Mouse (Mus musculus) bone marrow, adult 2 months (tissue): Measurements from ENCODE around the gene Sipa1l1.

Experiments
- CTCF ChIP-seq: fragments of 200-500 bp; IDR thresholded peaks from 2 replicates; pipeline ENCODE4 v1.5.1; 2011; ENCODE audit warnings: low read length, control low read depth; ENCODE audit not compliant: control insufficient read depth, insufficient read depth
- POLR2A ChIP-seq: fragments of 200-500 bp; IDR thresholded peaks from 2 replicates; pipeline ENCODE4 v1.6.1; 2011; ENCODE audit warnings: low read depth, mild to moderate bottlenecking, control low read depth, low read length, borderline replicate concordance; ENCODE audit not compliant: control insufficient read depth

DNA sequence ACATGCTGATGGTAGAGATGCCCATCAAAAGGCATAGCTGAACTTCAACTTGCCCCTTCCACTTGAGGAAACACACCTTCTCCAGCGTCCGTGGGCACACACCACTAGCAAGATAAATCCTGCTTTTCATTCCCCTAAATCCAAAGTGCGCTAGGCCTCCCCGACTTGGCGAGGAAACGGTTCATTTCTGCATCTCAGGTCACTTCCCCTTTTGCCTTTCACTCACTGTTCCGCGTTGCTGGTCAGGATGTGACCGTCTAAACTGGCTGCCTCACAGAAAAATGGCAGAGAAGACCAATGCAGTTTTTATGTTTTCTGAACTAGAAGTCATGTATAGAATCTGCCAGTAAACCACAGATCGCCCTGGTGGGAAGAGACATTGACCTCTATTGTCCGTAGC lies 256.7 kb downstream of the Sipa1l1 start:
- no peak for TF ChIP-seq CTCF
- no peak for TF ChIP-seq POLR2A
